Mouse (Mus musculus) gastrocnemius, postnatal 10 days (tissue): Measurements from ENCODE around the gene D5Ertd579e. TPM values are rescaled to one million over a fixed set of nuclear protein-coding genes. Genes with fewer than 3 reads are reported as not detected.

ENCODE experiments used
- DNase-seq: peaks from one replicate; pipeline ENCODE4 v3.0.0; 2021; ENCODE audit warnings: mixed read lengths
- long read RNA-seq, 2 experiments: library from polyadenylated mRNA; stranded (forward); transcript quantifications; one replicate each; pipeline ENCODE4 v2.0.0; 2021
- total RNA-seq, 2 experiments: library from RNA; stranded (reverse); gene quantifications; 2 replicates each; pipeline ENCODE4 v1.2.3; 2021

The D5Ertd579e gene
- 10 to 100 TPM; 51.2 to 67.3 TPM for total RNA-seq
- long read RNA-seq, experiment 1, full-length matches to known transcripts: 20 of 49 reads
- long read RNA-seq, experiment 1, partial matches to known transcripts: 12 of 49 reads
- long read RNA-seq, experiment 1, other reads (novel, unspliced or antisense): 17 of 49 reads
- long read RNA-seq, experiment 2, full-length matches to known transcripts: 12 of 42 reads
- long read RNA-seq, experiment 2, partial matches to known transcripts: 7 of 42 reads
- long read RNA-seq, experiment 2, other reads (novel, unspliced or antisense): 23 of 42 reads

DNA sequence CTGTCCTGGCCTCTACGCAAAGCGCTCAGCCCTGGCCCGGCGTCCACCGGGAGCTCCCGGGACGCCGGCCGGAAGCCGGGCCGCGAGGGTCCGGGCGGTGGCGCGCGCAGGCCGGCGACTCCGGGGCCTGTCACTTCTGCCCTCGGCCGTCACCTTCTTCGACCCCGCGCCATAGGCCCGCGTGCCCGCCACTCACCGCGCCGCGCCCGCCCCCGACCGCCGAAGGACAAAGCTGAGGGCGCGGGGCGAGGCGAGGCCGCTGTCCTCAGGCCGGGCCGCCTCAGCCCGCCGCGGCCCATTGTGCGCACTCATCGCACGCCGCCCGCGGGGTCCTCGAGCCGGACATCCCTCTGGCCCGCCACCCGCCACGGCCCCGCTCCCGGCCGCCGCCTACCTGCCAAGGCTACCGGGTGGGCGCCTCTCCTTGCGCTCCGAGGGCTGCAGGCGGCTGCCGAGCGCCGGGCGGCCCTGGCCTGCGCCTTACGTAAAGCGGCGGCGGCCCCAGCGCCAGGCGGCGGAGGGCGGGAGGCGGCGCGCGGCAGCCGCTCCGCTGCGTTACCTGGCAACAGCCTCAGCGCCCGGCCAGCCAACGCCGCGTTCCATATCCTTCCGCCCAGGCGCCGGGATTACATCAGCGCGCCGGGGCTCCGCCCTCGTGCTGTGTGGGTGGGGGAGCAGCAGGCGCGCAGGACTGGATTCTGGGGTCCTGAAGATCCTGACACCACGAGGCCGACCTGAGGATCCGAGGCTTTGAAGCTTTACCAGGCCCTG is at the start of gene D5Ertd579e:
D5Ertd579e (minus strand) TSS at position 564 of the 771 bp plus-strand sequence.
- DNase-seq: peak; percentile 92

DNA sequence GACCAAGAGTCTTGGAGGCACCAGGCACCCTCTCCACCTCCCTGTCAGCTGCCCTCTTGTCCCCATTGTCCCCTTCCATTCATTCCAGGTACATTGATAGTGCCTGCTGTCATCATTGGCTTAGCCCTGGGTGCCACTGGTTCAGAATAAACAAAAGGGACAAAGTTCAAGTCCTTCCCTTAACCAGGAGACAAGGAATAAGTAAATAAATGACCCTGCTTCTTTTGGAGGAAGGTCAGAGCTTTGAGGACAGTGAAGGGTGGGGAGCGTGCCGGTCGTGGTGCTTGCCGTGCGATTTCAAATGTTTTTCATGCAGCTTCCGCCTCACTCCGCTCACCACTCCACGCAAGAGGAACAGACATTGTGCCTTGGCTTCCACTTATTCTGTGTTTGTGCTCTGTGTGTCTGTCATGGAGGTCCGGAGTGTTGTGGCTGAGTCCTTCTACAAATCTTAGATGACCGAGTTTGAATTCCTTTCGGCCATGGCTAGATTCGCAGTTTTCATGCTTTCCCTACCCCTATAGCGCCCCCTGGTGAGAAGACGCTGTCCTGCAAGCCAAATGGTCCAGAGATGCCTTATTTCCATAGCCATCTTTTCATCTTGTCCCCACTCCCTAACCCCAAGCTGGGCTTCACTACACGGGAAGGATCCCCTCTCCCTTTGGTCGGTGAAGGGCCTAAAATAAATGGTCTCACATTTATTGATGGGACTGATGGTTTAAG is 46.5 kb upstream of the D5Ertd579e start:
- peak; percentile 87 for DNase-seq

DNA sequence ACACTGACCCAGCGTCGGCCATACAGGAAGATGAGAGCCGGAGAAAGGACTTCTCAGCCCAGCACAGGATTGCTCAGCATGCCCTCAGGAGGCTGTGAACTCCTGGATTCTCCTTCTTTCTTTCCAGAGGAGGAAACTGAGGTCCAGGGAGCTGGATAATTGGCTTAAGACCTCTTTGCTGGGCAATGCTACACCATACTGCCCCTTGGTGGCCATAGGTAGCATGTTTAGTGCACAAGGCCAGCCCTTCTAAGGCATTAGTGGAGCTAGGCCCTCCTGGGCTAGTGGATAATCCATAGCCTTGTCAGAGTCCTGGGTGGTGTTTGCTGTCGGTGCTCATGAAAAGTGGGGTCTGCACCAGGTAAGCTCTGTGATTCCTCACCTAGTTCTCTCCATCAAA is 44.0 kb upstream of the D5Ertd579e start:
- DNase-seq: no peak

DNA sequence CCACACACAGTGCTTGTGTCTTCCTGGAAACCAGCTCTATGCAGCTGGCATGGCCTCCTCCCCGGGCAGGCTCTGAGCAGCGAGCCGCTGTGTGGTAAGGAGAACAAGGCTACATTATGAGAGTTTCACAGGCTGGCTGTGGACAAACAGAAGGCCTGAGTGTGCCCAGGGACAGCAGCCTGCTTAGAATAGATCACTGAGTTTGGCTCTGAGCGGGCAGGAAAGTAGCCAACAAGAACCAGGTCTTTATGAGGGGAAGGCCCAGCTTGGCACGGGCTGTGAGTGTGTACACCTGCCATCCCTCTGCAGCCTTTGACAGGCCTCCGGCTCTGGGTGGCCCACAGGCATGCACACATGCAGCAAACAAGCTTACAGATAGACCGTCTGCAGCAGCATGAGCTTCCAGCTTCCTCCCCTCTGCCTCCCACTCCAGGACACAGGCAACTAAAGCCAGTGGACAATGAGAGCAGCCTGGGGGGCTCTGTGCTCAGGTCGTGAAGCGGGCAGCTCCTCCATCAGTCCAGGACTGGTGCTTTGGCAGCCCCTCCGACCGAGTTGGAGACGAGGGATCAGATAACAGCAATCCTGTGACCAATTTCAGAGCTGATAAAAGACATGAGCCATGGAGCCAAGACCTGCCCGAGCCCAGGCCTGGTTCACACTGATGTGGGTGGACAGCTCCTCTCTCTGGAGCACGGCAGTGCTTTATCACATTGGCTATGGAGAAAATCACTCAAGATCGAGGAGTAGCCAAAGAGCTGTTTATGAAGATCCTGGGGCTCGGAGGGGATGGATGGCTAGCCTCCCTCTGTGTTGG is 43.2 kb upstream of the D5Ertd579e start:
- DNase-seq: peak; percentile 52

DNA sequence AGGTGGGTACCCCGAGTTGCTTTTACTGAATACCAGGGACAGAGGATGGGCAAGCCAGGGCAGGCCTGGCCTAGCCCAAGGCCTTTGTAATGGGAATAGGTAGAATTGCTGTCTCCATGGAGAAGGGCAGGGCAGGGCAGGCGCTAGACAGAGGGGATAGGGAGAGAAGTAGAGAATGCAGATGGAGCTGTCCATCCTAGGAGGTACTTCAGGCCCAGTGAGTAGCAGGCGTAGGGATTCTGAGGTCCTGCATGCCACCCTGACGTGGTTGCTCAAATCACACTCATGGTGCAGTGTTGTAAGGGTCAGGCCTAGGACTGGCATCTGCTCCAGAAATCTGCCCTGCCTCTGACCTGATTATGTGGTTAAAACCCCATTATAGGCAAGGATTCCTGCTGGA is 41.9 kb upstream of the D5Ertd579e start:
- no peak for DNase-seq

DNA sequence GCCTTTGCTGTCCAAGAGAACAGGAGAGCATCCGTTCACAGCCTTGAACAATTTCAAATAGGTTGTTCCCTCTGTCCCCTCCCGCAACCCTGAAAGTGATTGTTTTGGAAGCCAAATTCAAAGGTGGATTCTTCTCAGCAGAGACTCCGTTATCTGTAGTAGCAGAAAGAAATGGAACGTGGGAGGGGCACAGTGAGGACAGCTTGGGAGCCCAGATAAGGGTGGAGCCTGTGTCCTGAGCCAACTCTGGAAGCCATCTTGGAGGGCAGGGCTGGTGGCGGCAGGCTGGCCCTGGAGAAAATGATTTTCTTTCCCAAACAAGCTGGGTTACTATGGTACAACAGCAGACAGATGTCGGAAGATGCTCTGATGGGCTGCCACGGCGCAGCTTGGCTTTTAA is 40.2 kb upstream of the D5Ertd579e start:
- no peak for DNase-seq

DNA sequence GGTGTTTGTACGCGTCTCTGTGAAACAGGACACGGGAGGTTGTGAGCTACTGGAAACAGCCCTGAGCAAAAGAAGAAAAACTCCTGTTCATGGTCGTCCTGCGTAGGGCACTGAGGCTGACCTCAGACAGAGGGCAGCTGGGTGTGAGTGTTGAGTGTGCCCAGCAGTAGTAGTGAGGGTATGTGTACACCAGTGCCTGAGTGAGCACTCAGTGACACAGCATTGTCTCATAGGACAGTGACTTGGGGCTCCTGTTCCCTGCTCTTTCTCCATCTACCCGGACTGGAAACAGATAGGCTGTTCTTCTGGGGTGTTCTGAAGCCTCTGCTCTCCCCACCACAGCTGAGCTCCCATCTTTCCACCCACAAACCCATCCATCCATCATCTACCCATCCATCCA is 39.3 kb upstream of the D5Ertd579e start:
- DNase-seq: no peak

DNA sequence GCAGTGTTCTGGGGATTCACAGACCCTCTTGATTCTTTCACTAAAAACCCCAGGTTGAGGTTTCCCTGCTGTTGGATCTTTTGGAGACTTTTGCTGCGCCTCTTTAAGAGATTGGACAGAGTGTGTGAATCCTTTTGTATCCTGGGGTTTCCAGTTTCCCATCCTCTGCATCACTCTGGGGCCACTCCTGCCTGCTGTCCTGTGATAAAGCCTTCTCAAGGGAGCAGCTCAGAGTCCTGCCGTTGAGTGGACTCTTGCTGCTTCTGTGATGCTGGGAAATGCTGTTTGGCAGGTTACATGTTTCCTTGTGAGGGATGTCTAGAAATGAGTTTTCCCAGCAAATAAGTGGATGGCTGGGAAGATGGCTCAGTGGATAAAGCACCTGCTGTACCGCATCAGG is 37.6 kb upstream of the D5Ertd579e start:
- DNase-seq: no peak

DNA sequence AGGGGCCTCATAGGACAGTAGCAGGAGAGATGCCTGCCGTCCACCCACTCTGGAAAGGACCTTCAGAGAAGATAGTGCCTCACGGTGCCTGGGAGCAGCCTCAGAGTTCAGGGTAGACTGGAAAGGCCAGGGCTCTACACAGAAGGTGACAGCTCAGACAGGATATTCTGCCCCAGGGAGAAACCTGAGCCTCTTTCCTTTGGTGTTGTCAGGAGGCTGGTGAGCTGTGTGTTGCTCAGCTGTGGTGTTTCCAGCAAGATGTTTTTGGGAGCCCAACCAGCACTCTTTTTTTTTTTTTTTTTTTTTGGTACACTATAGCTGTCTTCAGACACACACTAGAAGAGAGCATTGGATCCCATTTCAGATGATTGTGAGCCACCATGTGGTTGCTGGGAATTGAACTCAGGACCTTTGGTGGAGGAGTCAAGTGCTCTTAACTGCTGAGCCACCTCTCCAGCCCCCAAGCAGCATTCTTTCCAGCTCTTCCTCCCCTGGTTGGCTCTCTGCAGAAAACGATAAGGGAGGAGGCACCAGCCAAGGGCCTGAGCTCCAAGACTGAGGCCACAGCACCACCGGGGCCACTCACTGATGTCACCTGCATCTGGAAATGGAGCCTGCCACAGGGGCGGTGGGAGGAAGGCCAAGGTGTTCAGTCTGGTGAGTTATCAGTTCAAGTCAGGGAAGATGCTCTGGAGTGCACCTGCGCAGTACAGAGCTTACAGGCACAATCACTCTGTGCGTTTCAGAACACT is 36.3 kb upstream of the D5Ertd579e start:
- DNase-seq: no peak

DNA sequence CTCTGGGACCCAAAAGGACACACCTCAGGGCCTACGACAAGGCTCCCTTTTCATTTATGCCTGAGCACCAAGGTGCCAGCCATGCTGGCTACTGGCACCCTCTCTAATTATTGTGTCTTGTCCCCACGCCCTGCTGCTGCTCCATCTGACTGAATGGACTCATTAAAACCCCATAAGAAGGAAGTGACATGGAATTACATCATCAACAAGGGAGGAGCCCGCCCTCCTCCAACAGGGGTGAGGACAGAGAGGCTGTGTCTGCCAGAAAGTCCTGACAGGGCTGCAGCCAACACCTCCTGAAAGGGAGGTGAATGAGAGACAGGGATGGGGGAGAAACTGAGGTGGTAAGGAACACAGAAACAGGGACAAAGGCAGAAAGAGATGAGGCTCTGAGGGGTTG is 34.9 kb upstream of the D5Ertd579e start:
- DNase-seq: no peak

DNA sequence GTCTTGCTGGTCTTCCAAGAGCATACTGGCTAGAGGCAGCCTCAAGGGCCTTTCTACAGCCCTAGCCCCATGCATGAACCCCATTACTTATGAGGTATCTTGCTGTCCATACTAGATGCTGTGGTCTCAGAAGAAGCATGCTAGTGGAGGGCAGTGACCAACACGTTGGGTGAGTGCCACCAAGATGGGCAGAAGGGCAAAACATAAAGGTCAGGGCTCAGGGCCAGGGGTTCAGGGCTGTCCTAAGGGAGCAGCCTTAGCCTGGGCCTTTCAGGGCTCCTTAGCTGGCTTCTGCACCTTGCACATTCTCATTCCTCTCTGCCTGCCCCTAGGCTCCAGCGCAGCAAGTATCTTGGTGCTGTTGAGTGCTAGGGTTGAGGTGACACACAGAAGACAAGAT is 34.1 kb upstream of the D5Ertd579e start:
- DNase-seq: no peak

DNA sequence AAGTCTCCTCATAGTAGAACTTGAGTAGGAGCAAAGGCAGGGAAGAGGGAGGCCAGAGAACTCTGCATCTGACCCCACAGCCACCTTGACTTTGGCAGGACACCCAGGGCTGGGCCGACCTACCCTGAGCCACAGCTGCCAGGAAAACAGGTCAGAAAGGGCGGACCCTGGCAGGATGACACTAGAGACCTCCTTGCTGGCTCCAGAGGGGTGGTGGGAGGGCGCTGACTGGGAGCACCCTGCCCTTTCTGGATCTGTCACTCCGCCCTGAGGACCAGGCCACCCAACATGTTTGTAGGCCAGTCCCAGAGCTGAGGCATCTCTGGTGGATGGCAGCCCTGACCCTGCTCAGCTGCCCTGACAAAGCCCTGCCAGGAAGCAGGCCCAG is 33.3 kb upstream of the D5Ertd579e start:
- DNase-seq: no peak

DNA sequence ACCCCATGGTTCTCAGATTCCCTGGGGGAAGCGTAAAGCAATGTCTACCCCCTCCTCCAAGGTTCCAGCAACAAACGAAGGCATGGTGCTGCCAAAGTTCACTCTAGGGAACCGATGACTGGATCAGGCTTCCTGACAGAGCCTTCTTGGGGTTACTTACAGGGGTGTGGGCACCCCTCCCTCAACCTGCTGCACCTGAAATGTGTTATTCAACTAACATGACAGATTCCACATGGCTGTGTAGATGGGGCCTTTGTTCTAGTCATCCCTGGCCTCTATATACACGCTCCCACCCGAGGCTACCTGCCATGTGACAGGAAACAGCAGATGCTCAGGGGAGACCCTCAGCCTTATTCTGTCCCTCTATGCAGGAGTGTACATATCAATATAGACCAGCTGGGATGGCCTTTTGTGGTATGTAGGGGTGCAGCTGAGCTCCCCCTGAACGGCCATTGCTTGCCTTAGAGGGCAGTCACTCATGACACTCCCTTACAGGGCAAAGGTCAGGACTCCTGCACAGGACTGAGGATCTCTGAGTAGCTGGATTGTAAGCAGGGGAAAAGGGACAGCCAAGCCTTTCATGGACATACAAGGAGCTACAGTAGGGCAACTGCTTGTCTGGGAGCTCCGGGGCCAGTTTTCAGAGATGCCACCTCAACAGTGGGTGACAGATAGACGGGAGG is 32.7 kb upstream of the D5Ertd579e start:
- no peak for DNase-seq

DNA sequence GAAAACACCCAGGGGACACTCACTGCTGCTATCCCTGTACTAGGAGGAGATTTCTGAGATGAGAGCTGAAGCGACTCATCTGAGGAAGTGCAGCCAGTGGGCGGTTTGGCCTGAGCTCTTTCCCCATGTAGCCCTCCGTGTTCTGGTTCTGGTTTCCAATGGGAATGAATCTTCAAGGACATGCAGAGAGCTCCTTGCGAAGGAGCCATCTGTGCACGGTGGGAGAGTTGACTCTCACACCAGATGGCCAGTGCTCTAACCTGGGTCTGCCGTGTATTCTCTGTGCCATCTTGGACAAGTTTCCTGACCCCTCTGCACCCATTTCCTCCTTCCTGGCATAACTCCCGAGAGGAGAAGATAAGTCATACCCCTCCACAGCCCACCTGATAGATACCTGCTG is 32.0 kb upstream of the D5Ertd579e start:
- no peak for DNase-seq

DNA sequence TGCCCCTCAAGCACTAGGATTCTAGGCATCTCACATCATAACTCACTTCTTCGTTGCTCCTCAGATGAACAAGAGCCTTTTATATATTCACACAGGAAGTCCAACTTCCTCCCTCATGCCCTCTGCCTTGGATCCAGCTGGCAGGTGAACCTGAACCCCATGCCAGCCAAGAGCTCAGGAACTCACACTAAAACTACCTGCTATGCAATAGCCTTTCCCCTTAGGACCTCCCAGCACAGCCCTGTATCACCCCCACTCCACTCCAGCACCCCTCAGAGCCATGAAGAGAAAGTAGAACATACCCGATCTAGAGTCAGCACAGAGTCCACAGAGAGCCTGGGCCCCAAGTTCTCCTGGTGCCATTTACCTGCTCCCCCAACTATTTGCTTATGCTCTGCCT is 31.3 kb upstream of the D5Ertd579e start:
- no peak for DNase-seq

DNA sequence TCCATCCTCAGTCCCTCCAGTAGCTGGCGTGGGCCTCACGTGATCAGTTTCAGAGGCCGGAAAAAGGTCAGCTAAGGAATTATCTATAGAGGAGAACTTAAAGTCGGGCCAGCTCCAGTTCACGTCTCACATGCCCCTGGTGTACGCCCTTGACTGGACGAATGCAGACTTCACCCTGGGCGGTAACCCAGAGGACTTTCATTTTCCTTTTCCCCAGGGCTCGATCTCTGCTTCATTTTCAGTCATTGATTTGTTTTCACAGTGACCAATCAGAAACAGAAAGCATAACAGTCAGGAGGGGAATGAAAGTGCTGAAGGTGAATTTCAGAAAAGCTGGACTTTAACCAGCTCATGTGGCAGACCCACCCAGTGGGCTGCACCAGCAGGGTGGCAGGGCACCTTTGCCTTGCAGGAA is 30.6 kb upstream of the D5Ertd579e start:
- DNase-seq: no peak

DNA sequence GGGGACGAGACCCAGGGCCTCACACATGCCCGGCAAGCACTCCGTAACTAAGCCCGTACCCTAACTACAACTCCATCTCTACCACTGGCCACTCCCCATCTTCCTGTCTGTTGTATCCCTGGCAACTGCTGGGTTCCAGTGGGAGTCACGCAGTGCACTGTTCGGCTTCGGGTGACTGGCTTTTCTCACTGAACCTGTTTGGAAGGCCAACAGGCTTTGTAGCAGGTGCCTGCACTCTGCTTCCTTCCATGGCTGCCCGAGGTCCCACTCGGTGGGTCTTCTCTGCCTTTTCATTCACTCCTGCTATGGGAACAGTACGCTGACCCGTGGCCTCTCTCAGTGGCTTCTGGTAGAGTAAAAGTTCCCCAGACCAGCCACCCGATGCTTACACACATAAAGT is 30.0 kb upstream of the D5Ertd579e start:
- DNase-seq: no peak

DNA sequence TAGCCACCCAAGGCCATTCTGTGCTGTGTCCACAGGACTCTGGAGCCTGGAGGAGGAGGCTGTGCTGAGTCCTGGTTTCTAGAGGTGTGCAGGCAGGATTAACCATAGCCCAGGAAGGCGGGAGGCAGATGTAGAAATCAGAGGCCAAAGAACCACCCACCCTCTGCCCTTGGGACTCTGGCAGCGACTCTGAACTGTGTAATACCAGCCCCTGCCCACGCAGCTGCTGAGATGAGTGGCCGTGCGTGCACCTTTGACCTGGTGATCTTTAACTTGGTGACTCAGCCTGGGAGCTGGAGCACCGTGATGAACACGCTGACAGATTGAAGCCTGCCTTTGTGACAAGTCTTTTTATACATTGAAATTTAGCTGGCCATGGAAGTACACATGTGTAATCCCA is 28.4 kb upstream of the D5Ertd579e start:
- no peak for DNase-seq

DNA sequence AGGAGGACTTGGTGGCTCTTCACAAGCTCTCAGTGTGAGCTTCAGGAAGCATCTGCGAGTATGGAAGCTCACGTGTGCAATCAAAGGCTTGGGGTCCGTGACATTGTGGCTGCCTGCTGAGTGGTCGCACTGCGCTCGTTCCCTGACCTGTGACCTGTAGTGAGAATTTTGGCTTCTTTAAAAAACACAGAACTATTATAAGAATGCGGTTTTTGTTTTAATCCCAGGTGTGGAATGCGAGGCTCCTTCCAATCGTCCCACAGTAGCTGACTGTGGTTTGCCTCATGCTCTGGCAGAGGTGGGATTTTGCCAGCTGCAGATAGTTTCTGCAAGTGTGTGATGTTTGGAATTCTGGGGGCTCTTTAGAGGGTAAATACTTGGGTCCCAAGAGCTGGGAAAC is 27.5 kb upstream of the D5Ertd579e start:
- DNase-seq: no peak

DNA sequence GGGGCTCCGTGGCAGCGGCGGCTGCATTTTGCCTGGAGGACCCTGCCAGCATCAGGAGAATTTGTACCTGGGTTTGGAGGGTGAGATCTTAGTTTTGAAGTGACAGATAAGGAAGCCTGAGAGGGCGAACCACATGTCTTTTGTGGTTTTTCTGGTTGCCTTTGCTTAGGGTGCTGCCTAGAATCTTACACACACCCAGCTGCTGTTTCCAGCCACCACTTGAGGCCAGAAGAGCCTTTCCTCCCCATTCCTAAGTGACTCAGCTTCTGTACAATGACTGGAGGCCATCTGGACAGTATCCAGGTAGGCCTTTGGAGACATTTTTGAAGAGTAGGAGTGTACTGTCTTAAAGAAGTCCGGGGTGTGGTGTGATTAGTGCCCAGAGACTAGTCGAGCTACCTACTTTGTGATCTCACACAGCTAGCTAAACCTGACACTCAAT is 26.6 kb upstream of the D5Ertd579e start:
- no peak for DNase-seq
